Mouse (Mus musculus) liver, embryonic 11.5 days (tissue): ENCODE measurements around the gene Kif1a. TPM values are rescaled to one million over a fixed set of nuclear protein-coding genes. Genes with fewer than 3 reads are reported as not detected.
A peak's percentile ranks its signal among the peaks of the same experiment; 100 is the strongest.

ENCODE experiments used
- ATAC-seq: fragments of 200-750 bp; cut with Nextera tagmentation; replicated peaks from 2 replicates; pipeline ENCODE4 v1.8.0; 2017; ENCODE audit warnings: moderate number of reproducible peaks, mild to moderate bottlenecking, moderate TSS enrichment, moderate library complexity; ENCODE audit not compliant: low FRiP score
- DNase-seq: peaks from one replicate; pipeline ENCODE4 v3.0.0-alpha.2; 2017; ENCODE audit warnings: low spot score
- H3K27ac ChIP-seq: fragments of 300-500 bp; sonication (generic); 2 replicates; pipeline ENCODE4 v1.5.1; 2014; ENCODE audit warnings: mild to moderate bottlenecking, low read depth, low read length, control low read depth
- H3K27me3 ChIP-seq: fragments of 300-500 bp; sonication (generic); replicated peaks from 2 replicates; pipeline ENCODE4 v1.6.1; 2014; ENCODE audit warnings: low read length, mixed read lengths; ENCODE audit not compliant: control insufficient read depth, insufficient read depth
- H3K36me3 ChIP-seq: fragments of 300-500 bp; sonication (generic); 2 replicates; pipeline ENCODE4 v1.6.1; 2014; ENCODE audit warnings: mild to moderate bottlenecking, low read length, moderate library complexity, mixed read lengths; ENCODE audit not compliant: control insufficient read depth, insufficient read depth
- H3K4me1 ChIP-seq: fragments of 300-500 bp; sonication (generic); replicated peaks from 2 replicates; pipeline ENCODE4 v1.6.1; 2014; ENCODE audit warnings: low read length, mixed read lengths; ENCODE audit not compliant: control insufficient read depth, insufficient read depth
- H3K4me2 ChIP-seq: fragments of 300-500 bp; sonication (generic); 2 replicates; pipeline ENCODE4 v1.6.1; 2014; ENCODE audit warnings: mild to moderate bottlenecking, control low read depth, moderate library complexity
- H3K4me3 ChIP-seq: fragments of 300-500 bp; sonication (generic); 2 replicates; pipeline ENCODE4 v1.5.1; 2014; ENCODE audit warnings: low read depth, low read length, control low read depth
- H3K9ac ChIP-seq: fragments of 300-500 bp; sonication (generic); 2 replicates; pipeline ENCODE4 v1.6.1; 2014; ENCODE audit warnings: low read depth, low read length, control low read depth
- H3K9me3 ChIP-seq: fragments of 300-500 bp; sonication (generic); 2 replicates; pipeline ENCODE4 v1.6.1; 2016; ENCODE audit warnings: low read length, inconsistent platforms, mixed read lengths; ENCODE audit not compliant: control insufficient read depth
- WGBS: fragments of 180-500 bp; shearing (Covaris S2); extraction: QIAGEN DNeasy Blood & Tissue Kit; methylation state at CpG from one replicate; pipeline ENCODE4 v1.1.7; 2014; 5-methylcytosine and 5-hydroxymethylcytosine counted together
- polyA plus RNA-seq: library from polyadenylated mRNA; unstranded; fragments of >200 nt; fragmentation: Nextera tagmentation; extraction: Ambion mirVana; gene quantifications from 2 replicates; pipeline ENCODE4 v1.2.1, GENCODE M21; 2014

The Kif1a gene
- polyA plus RNA-seq, 1 experiment from 2014 or later = 2.2 TPM

DNA sequence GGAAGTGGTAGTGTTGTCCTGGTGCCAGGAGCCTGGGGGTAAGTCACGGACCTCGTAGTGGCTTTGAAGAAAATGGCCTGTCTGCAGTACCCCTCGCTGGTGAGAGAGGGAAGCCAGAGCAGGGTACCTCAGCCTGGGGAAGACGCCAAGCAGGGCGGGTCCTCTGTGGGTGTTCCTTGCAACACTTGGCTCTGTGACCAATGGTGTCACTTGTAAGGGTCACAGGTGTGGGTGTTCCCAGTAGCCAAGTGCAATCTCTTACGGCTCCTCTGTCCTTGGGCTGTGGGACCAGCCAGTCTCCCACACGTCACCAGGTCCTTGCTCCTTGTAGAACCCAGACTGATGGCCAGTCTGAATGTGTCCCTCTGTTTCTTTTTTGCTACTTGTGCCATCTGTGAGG, 95.7 kb downstream of the Kif1a start, which contains the start of gene Aqp12:
TSS of gene Aqp12 (plus strand) at position 274 of the 400 bp plus-strand sequence.
- Histone ChIP-seq H3K9me3 (no peaks in the 10 kb centered on the region), H3K4me3 (no peak within 1 kb of the TSS), H3K36me3 (no peaks in the 10 kb centered on the region), H3K27ac (no peak within 1 kb of the TSS), H3K27me3 (no peaks in the 10 kb centered on the region; the same call in 1 of the 2 replicates), H3K4me2 (no peak within 1 kb of the TSS), H3K9ac (no peak within 1 kb of the TSS), H3K4me1 (no peaks in the 10 kb centered on the region)
- ATAC-seq = no peak
- 72% methylated on average over 7 of the region's 7 CpGs for WGBS
- no peak for DNase-seq

- ATAC-seq (no peak), DNase-seq (no peak)
- no peaks in the 10 kb centered on the region for H3K27me3 ChIP-seq
- H3K9me3 ChIP-seq = no peaks in the 10 kb centered on the region
- H3K4me1 ChIP-seq = no peaks in the 10 kb centered on the region
- H3K27ac ChIP-seq = no peak overlapping the region
- no peaks in the 10 kb centered on the region for H3K36me3 ChIP-seq
- WGBS = 67% methylated on average over 2 of the region's 2 CpGs
- no peak overlapping the region for H3K4me2 ChIP-seq
- H3K4me3 ChIP-seq = no peak overlapping the region
- no peak overlapping the region for H3K9ac ChIP-seq
These were observed 108.9 kb downstream of the Kif1a start for GRCm38 (mm10) chr1:92992880-92993279.

DNA sequence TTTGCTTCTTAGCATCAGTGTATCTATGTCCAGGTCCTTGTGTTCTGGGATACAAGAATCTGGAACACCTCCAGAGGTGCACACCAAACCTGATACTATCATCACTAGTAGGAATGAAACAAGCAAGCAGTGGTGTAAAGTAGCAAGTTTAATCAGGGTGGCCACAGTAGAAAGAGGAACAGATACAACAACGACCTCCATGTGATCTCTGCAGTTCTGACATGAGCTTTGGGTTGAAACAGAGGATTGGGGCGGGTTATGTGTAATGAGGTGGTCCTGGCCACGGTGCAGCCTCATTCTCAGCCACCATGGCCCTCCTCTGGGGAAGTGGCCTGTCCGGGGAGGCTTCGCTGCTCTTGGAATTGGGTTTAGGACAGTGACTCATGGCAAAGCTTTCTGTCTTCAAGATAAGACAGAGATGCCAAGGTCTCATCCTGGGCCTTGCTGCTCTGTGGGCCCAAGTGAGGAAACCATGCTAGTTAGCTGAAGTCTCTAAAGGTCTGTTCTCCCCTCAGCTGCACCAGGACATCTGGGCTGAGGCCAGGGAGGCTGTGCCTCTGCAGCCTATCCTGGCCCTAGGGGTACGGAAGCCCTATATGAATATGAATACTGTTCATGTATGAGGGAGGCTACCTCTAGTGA, 109.4 kb downstream of the Kif1a start:
- Histone ChIP-seq H3K27ac (no peak overlapping the region), H3K36me3 (no peaks in the 10 kb centered on the region), H3K9me3 (no peaks in the 10 kb centered on the region), H3K4me2 (no peak overlapping the region), H3K9ac (no peak overlapping the region), H3K4me1 (no peaks in the 10 kb centered on the region), H3K27me3 (no peaks in the 10 kb centered on the region), H3K4me3 (no peak overlapping the region)
- no peak for DNase-seq
- 60% methylated on average over 6 of the region's 6 CpGs for WGBS
- no peak for ATAC-seq

DNA sequence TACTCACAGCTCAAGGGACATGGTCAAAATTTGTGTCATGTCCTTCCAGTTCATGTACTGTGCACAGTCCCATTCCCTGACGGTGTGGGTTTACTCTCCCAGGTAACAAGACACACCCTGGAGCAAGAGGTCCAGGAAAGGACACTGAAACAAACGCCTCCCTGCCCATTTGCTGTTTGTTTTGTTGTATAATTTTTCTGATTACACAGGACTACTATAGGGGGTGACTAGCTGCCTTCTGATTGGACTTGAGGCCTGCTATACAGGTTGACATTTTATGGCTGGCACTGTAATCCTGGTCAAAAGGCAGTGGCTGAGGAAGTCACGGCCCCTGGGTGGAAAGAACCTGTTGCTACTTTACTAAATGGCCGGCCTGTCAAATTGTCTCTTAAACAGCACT, 111.9 kb downstream of the Kif1a start:
- WGBS = 69% methylated on average over 4 of the region's 4 CpGs
- Histone ChIP-seq H3K36me3 (no peaks in the 10 kb centered on the region), H3K4me3 (no peak overlapping the region), H3K27me3 (no peaks in the 10 kb centered on the region), H3K4me1 (no peaks in the 10 kb centered on the region), H3K27ac (no peak overlapping the region), H3K9ac (no peak overlapping the region), H3K4me2 (no peak overlapping the region), H3K9me3 (no peaks in the 10 kb centered on the region)
- DNase-seq (no peak), ATAC-seq (no peak)

DNA sequence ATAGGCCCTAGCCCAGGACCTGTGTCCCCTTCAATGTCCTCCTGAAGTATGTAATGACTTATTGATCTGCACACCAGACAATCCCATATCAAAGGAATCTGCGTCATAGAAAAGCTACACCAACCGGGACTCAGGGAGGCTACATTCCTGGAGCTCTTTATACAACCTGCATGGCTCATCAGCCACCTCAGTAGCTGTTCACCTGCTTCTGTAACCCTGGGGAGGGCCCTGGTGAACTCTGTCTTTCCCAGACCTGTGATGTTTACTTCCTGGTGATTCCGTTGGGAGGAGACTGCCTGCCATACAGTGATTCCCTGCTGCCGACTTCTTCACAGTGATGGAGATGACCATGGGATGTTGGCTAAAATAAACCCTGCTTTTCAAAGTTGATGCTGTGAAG, 112.9 kb downstream of the Kif1a start:
- H3K9me3 ChIP-seq = no peaks in the 10 kb centered on the region
- no peaks in the 10 kb centered on the region for H3K36me3 ChIP-seq
- DNase-seq (no peak), ATAC-seq (no peak)
- 69% methylated on average over 4 of the region's 4 CpGs for WGBS
- no peak overlapping the region for H3K9ac ChIP-seq
- no peak overlapping the region for H3K27ac ChIP-seq
- H3K27me3 ChIP-seq = no peaks in the 10 kb centered on the region
- no peak overlapping the region for H3K4me2 ChIP-seq
- no peak overlapping the region for H3K4me3 ChIP-seq
- H3K4me1 ChIP-seq = no peaks in the 10 kb centered on the region

DNA sequence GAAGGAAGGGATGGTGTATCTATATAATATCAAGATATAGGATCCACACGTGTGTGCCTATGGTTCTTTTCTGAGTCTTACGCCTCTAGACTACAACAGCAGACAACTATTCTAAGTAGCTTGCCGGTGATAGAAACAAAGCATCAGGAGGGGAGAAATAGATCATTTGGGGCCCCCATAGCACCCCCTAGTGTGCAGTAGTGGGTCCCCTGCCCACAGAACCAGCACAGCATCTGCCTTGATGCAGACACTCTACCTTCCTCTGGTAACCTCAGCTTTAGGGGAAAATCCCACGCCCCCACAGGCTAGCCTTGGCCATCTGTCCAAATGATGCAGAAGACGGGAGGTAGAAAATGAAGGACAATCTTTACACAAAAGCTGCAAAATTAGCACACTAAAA, 116.8 kb downstream of the Kif1a start:
- DNase-seq = no peak
- 77% methylated on average over 5 of the region's 5 CpGs for WGBS
- no peaks in the 10 kb centered on the region for H3K36me3 ChIP-seq

GRCm38 (mm10) chr1:92982931-92983605, 118.7 kb downstream of the Kif1a start:
- Histone ChIP-seq H3K27ac (no peak overlapping the region), H3K27me3 (no peaks in the 10 kb centered on the region), H3K4me2 (no peak overlapping the region), H3K36me3 (no peaks in the 10 kb centered on the region), H3K9ac (no peak overlapping the region), H3K4me3 (no peak overlapping the region), H3K9me3 (no peaks in the 10 kb centered on the region), H3K4me1 (no peaks in the 10 kb centered on the region)
- no peak for DNase-seq
- no peak for ATAC-seq
- WGBS = 88% methylated on average over 17 of the region's 17 CpGs

More for the DNA sequence above, 116.8 kb downstream of the Kif1a start:
- no peaks in the 10 kb centered on the region for H3K9me3 ChIP-seq
- no peak overlapping the region for H3K9ac ChIP-seq
- ATAC-seq = no peak
- no peak overlapping the region for H3K27ac ChIP-seq
- no peaks in the 10 kb centered on the region for H3K27me3 ChIP-seq
- H3K4me3 ChIP-seq = no peak overlapping the region
- no peaks in the 10 kb centered on the region for H3K4me1 ChIP-seq
- H3K4me2 ChIP-seq = no peak overlapping the region

DNA sequence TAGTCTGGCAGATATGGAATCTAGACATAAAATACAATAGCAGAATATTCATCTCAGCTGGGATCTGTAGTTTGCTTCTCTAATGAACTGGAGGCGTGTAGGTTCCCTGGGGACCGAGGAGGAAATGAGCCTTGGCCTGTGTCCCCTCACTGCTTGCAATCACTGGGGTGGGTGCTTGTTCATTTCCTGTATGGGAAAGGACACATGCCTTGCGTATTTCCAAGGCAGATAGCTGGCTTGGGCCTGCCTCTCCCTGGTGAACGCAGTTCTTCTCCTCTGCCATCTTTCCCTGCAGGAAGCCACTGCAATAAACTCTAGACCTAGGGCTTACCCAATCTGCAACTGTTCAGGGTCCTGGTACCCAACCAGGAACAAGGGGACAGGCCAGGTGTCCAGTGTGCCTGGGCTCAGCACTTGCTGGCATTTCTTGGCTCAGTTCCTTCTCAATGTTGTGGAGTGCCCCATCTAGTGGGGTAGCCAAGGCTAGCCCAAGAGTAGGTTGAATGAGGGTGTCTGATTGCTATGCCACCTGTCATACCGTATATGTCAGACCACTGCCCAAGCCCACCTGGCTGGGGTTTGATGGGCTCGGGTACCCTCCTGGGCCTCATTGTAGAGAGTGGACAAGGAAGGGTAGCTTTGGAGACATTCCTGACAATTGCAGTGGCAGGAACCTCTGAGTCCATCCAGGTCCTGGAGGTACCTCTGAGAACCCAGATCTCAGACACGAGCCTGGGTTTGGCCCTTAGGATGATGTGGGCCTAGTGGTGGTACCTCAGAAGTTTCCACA, 120.5 kb downstream of the Kif1a start:
- no peaks in the 10 kb centered on the region for H3K4me1 ChIP-seq
- H3K9me3 ChIP-seq = no peaks in the 10 kb centered on the region
- ATAC-seq = peak; percentile 19; the same call in 1 of the 2 replicates
- H3K4me3 ChIP-seq = no peak overlapping the region
- no peak overlapping the region for H3K27ac ChIP-seq
- 67% methylated on average over 7 of the region's 7 CpGs for WGBS
- H3K27me3 ChIP-seq = no peaks in the 10 kb centered on the region; the same call in 1 of the 2 replicates
- H3K36me3 ChIP-seq = no peaks in the 10 kb centered on the region
- no peak overlapping the region for H3K9ac ChIP-seq
- DNase-seq = no peak
- no peak overlapping the region for H3K4me2 ChIP-seq
